Mouse (Mus musculus): ENCODE data around the gene Pskh1.
A peak's percentile ranks its signal among the peaks of the same experiment; 100 is the strongest.

Pskh1 gene

GRCm38 (mm10) chr8:105900180-105900940, at the start of gene Pskh1:
TSS of gene Pskh1 (plus strand) at chr8:105900441.
- peak; percentile 94 for DNase-seq (ENCODE audit: low read depth)

DNA sequence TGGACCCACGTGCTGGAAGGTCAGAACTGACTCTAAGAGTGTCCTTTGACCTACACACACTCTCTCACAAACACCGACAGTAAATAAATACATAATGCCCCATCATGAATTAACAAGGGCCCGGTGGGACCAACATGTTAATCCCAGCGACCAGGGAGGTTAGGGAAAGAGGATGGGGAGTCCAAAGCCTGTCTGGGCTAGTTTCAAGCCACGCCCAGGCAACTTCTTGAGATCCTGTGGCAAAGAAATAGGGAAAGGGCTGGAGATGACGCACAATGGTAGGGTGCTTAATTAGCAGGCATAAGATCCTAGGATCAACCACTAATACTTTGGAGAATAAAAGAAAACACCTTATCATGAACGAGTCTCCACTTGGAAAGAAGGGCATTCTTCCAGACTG, 49.6 kb upstream of the Pskh1 start:
- DNase-seq (ENCODE audit: low read depth): no peak

DNA sequence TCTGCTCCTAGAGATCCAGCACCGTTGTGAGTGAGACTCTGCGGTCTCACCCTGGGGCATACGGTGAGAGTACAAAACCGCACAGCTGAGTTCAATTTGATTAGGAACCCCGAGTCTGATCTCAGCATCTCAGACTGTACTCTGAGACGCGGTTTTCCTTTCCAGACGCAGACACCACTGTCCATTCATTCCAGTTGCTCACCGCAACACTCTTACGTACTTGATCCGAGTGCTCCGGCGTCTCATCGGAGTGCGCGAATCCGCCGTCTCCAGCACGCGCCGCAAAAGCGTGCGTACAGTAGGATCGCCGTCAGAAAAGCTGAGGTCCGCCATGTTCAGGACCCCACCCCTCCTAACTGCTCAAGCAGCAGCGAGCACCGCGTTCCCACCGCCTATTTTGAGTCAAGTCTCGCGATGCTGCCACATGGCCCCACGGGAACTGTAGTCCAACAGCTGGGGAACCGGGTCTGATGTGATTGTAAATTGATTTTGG, 48.5 kb upstream of the Pskh1 start:
- DNase-seq (ENCODE audit: low read depth): peak; percentile 95

DNA sequence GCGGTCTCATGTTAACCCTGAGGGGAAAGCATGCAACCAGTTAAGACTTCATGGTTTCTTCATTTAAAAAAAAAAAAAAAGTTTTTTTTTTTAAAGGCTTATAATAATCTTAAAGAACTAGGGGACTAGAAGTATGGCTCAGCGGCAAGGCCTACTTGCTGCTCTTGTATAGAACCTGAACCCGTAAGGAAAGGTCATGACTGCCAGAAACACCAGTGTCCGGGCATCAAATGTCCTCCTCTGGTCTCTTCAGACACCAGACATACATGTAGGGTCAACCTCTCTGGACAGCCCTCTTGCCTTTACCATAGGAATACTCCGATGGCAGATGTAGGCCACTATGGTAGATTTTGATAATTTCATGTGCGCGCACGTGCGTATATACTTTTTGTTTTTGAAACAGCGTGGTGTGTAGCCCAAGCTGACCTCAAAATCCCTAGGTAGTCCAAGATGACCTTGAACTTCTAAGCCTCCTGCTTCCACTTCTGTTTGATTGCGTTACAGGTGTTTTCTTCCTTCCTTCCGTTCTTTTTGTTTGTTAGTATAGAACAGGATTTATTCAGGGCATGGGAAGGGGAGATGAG, 48.0 kb upstream of the Pskh1 start:
- DNase-seq (ENCODE audit: low read depth): no peak

GRCm38 (mm10) chr8:105853178-105853577, 47.1 kb upstream of the Pskh1 start, which contains the start of gene Cenpt:
TSS of gene Cenpt (minus strand) at chr8:105853278.
- no peak for DNase-seq (ENCODE audit: low read depth)

- no peak for DNase-seq (ENCODE audit: low read depth)
Measured at GRCm38 (mm10) chr8:105854303-105854702, 45.9 kb upstream of the Pskh1 start.

- peak; percentile 95 for DNase-seq (ENCODE audit: low read depth)
Measured at GRCm38 (mm10) chr8:105854715-105855216, 45.5 kb upstream of the Pskh1 start, which contains the start of gene Thap11. TSS of gene Thap11 (plus strand) at chr8:105855132.

DNA sequence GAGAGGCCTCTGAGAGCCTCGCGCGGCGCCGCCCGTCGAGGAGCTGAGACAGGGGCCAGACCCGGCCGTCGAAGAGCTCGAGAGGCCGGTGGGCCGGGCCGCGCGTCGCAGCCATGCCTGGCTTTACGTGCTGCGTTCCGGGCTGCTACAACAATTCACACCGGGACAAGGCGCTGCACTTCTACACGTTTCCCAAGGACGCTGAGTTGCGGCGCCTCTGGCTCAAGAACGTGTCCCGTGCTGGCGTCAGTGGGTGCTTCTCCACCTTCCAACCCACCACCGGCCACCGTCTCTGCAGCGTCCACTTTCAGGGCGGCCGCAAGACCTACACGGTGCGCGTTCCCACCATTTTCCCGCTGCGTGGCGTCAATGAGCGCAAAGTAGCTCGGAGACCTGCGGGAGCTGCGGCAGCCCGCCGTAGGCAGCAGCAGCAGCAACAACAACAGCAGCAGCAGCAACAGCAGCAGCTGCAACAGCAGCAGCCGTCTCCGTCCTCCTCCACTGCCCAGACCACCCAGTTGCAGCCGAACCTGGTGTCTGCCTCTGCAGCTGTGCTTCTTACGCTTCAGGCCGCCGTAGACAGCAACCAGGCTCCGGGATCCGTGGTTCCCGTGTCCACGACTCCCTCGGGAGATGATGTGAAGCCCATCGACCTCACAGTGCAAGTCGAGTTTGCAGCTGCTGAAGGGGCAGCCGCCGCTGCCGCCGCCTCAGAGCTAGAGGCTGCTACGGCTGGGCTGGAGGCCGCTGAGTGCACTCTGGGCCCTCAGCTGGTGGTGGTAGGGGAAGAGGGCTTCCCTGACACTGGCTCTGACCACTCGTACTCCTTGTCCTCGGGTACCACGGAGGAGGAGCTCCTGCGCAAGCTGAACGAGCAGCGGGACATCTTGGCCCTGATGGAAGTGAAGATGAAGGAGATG, 44.7 kb upstream of the Pskh1 start:
- DNase-seq (ENCODE audit: low read depth): peak; percentile 60

DNA sequence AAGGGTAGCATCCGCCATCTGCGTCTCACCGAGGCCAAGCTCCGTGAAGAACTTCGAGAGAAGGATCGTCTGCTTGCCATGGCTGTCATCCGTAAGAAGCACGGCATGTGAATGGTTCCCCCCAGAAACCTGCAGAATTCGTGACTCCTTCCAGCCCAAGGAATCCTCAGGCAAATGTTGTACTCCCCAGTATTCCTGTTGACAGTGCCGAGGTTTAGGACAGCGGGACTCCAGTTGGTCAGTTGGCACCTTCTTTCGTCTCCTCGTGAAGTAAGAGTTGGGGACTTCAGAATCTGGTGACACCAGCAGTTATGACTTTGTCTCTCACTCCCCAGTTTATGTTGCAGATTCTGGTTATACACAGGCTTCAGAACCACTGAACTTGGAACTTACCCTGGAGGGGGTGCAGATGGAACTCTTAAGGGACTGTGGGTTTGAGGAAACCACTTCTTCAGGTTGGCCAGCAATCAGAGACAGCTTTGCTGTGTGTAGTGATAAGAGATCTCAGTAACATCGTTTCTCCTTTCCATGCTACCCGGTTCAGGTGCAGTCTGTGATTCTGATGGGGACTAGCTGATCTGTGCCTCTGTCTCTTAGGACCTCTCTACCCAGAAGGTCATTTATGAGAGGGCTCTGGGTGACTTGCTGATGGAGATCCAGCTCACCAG, 43.9 kb upstream of the Pskh1 start:
- DNase-seq (ENCODE audit: low read depth): no peak

GRCm38 (mm10) chr8:105858495-105858894, 41.7 kb upstream of the Pskh1 start:
- DNase-seq (ENCODE audit: low read depth): peak; percentile 76

- peak; percentile 81 for DNase-seq (ENCODE audit: low read depth)
Measured at GRCm38 (mm10) chr8:105859314-105859713, 40.9 kb upstream of the Pskh1 start.

DNA sequence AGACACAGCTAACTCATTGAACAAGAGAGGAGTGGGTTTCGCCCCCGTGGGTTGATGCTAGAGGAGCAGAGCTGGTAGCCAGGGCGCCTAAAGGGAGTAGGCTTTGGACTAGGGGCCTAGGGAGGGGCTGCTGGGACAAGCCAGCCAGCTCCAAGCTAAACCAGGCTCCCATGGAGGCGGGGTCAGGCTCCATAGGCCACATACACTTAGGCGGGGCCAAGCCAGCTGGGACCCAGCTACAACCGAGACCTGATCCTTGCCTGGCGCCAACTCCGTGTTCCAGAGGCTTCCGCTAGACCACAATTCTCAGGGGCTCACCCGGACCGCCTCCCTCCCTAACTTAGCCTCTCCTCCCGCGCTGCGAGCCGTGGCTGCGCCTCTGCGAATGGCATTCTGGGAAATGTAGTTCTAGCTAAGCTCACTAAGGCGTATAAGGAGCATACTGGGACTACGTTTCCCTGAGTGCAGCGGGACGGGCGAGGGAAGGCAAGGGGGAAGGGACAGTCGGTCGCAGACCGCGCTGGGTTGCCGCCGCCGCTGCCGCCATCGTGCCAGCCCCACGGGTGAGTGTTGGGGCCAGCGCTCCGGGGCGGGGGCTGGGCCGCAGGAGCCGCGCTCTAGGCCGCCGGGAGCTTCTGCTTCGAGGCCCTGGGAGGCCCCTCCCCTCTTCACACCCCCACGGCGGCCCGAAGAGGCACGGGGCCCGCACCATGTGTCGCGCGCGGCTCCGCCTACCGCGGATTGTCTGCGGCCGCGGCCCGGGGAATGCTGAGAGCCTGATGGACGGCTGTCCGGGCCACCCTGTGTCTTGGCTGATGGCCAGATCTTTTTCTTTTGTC, 39.9 kb upstream of the Pskh1 start, which contains the start of gene Nutf2:
TSS of gene Nutf2 (plus strand) at position 438 of the 839 bp plus-strand sequence.
- peak; percentile 99 for DNase-seq (ENCODE audit: low read depth)

- DNase-seq (ENCODE audit: low read depth): peak; percentile 82
Measured at GRCm38 (mm10) chr8:105861951-105862350, 38.3 kb upstream of the Pskh1 start.

DNA sequence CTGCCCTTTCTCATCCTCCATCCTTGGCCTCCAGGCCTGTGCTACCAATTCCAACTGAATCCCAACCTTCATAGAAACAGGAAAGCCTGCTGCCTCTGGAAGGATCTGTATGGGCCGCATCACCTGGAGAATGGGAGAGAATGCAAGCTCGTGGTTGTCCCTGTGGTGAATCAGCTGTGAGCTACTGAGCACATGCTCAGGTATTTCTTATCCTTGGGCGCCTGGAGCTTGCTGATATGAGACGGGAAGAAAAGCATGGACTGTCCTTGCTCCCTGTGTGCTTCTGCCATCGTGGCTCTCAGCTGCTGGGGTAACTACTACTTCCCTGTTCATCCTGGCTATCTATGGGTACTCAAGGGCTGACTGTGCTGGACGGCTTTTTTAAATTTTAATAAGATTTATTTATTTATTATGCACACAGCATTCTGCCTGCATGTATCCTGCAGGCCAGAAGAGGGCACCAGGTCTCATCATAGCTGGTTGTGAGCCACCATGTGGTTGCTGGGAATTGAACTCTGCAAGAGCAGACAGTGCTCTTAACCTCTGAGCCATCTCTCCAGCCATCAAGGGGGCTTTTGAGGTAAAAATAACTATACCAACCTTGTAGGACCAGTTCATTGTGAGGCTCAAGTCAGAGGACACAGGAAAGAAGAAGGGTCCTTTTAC, 33.7 kb upstream of the Pskh1 start:
- peak; percentile 55 for DNase-seq (ENCODE audit: low read depth)

DNA sequence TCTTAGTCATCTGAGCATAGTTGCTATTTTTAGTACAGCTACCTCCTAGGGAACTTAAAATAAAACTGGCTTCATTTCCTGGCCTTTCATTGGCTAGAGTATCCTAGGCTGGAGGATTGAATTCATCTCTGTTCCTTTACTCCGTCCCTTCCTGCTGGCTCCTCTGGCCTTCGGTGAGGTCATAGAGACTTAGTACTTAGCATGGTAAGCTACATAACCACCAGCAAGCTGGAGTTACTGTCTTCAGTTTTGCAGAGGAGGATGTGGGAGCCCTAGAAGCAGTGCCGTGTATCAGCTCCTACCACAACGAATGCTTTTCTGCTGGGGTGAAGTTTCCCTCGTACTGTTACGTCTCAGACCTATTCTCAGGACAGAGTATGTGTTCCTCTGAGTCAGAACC, 25.9 kb upstream of the Pskh1 start:
- peak; percentile 28 for DNase-seq (ENCODE audit: low read depth)

DNA sequence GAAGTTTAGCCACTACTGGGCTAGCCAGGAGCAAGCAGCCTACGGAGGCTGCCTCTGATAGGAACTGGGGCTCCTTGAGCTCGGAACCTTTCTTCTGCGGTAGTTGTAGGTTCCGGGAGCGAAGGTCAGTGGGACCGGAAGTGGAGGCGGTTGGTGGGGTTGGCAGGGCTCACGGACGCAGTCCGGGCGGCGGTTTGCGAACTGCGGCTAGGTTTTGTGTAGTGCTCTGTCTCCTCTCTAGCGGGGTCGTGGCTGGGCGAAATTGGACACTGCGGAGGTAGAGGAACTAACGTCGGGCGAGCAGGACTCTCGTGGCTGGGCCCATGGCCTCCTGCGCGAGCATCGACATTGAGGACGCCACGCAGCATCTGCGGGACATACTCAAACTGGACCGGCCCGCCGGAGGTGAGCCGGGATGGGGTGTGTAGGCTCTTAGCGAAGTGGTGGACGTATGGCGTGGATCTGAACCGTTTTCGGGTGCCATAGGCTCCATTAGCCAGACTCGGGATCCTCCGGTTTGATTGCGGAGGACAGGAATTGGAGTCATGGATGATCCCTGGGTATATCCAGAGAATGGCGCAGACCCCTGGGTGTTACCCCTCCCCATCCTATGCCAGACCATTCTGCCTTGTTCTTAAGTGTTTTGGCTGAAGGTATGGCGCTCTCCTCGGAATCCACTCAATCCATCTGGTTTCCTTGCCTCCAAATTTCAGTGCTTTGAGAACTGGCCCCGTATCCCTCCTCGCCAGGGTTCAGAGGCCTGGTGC, 19.3 kb upstream of the Pskh1 start, which contains the start of gene Edc4:
TSS of gene Edc4 (plus strand) at position 128 of the 767 bp plus-strand sequence.
- DNase-seq (ENCODE audit: low read depth): peak; percentile 89

GRCm38 (mm10) chr8:105889756-105890465, 10.3 kb upstream of the Pskh1 start:
- no peak for DNase-seq (ENCODE audit: low read depth)

GRCm38 (mm10) chr8:105890870-105891269, 9.4 kb upstream of the Pskh1 start:
- DNase-seq (ENCODE audit: low read depth): no peak

All from 416B (cell line).